In genomic region chr6:72362132-72363028, GRCm38 (mm10) we compare ENCODE assay signal across 8 mouse cellular contexts. TPM values are rescaled to one million over a fixed set of nuclear protein-coding genes. Genes with fewer than 3 reads are reported as not detected.
DNase-seq lines count a peak whose midpoint lies in the region; ATAC-seq and TF ChIP-seq lines count a peak whose summit lies in the region.

No protein-coding gene starts in this region.

- H3K4me2 ChIP-seq in hindbrain, postnatal 0 days (ENCODE audit: low read depth, low read length), result peak overlapping the region; percentile 96

- DNase-seq in ZHBTc4 (ENCODE audit: low read depth, low spot score), result peak; percentile 98
- DNase-seq in gastrocnemius, adult 2 months, result peak; percentile 96
- peak; percentile 98 for DNase-seq in hindbrain, postnatal 0 days (ENCODE audit: low spot score)
- DNase-seq in left cerebral cortex, adult 2 months (ENCODE audit: extremely low spot score in 1 of 2, low spot score in 2 of 2), result peak; percentile 92 to 95
- DNase-seq in right cerebral cortex, adult 2 months (ENCODE audit: low spot score in 2 of 2), result peak; percentile 96 to 98
- peak; percentile 93 for DNase-seq in urinary bladder, postnatal 14 days (ENCODE audit: low spot score)

- H3K9me3 ChIP-seq in hindbrain, postnatal 0 days (ENCODE audit: low read length), result no peaks in the 10 kb centered on the region

- H3K9ac ChIP-seq in hindbrain, postnatal 0 days (replicated peaks; ENCODE audit: low read length), result peak overlapping the region; percentile 70

- peak; percentile 95 for ATAC-seq in common myeloid progenitor, adult 5-6 weeks (replicated peaks; ENCODE audit: low read depth, poor library complexity, severe bottlenecking)
- peak; percentile 99 for ATAC-seq in hindbrain, postnatal 0 days
- peak; percentile 98 for ATAC-seq in megakaryocyte, adult 5-6 weeks (ENCODE audit: poor library complexity, severe bottlenecking)

- H3K4me1 ChIP-seq in hindbrain, postnatal 0 days (ENCODE audit: insufficient read depth, low read length), result peaks cover 9% of the 10 kb centered on the region

- peaks cover 13% of the 10 kb centered on the region for H3K36me3 ChIP-seq in hindbrain, postnatal 0 days (ENCODE audit: insufficient read depth, low read length)

- peak overlapping the region; percentile 86 for H3K4me3 ChIP-seq in gastrocnemius, adult 2 months
- peak overlapping the region; percentile 71 for H3K4me3 ChIP-seq in hindbrain, postnatal 0 days (ENCODE audit: low read length)
- peak overlapping the region; percentile 78 for H3K4me3 ChIP-seq in left cerebral cortex, adult 2 months

- peak overlapping the region; percentile 93 for H3K27ac ChIP-seq in gastrocnemius, adult 2 months
- H3K27ac ChIP-seq in hindbrain, postnatal 0 days, result peak overlapping the region; percentile 75
- peak overlapping the region; percentile 83 for H3K27ac ChIP-seq in left cerebral cortex, adult 2 months

- under 1% methylated on average over 42 of the region's 42 CpGs for WGBS in hindbrain, postnatal 0 days

- peak; percentile 57 for TF ChIP-seq CTCF in gastrocnemius, adult 2 months (IDR thresholded peaks at IDR 0.05)
- TF ChIP-seq CTCF in hindbrain, postnatal 0 days (IDR thresholded peaks at IDR 0.05; ENCODE audit: low read depth), result peak; percentile 56
- TF ChIP-seq CTCF in left cerebral cortex, adult 2 months (IDR thresholded peaks at IDR 0.05), result peak; percentile 44

- H3K27me3 ChIP-seq in hindbrain, postnatal 0 days (ENCODE audit: insufficient read depth, low read length), result no peaks in the 10 kb centered on the region

- intact Hi-C loops in gastrocnemius, adult 2 months (cut with DNase I), result loop anchor here (2.0 kb wide), 1 partner anchor 40 kb away; no protein-coding TSS in a partner anchor
- intact Hi-C loops in left cerebral cortex, adult 2 months (cut with DNase I), result loop anchor here (2.0 kb wide), 1 partner anchor 46 kb away; no protein-coding TSS in a partner anchor

RNA-seq across cellular contexts. Expression of gene Rnf181, which starts 4.4 kb away (rescaled TPM):
- total RNA-seq in common myeloid progenitor, adult 5-6 weeks (2017), result 30.2 and 44.7 TPM in 2 replicates
- 10 to 100 TPM; 24.9 to 26.6 TPM for total RNA-seq in gastrocnemius, adult 2 months (2021)
- 70.6 and 72.7 TPM in 2 replicates for total RNA-seq in hindbrain, postnatal 0 days (2014; rRNA removed)
- polyA plus RNA-seq in hindbrain, postnatal 0 days (2015; fragmentation: Nextera tagmentation; extraction: Ambion mirVana), result 128 and 134 TPM in 2 replicates
- 10 to 100 TPM; 75.7 to 75.9 TPM for total RNA-seq in left cerebral cortex, adult 2 months (2021)
- total RNA-seq in megakaryocyte, adult 5-6 weeks (2015), result 69.3 and 70.0 TPM in 2 replicates
- total RNA-seq in megakaryocyte, adult 5-6 weeks (2017), result 49.5 and 52.1 TPM in 2 replicates

RNA-seq across cellular contexts. Expression of gene Tmem150a, which starts 7.1 kb away (rescaled TPM):
- 1.2 TPM in 1 of 2 replicates, not detected in the other for total RNA-seq in common myeloid progenitor, adult 5-6 weeks (2017)
- total RNA-seq in gastrocnemius, adult 2 months (2021), result 10 to 100 TPM; 21.0 to 24.2 TPM
- total RNA-seq in hindbrain, postnatal 0 days (2014; rRNA removed), result 23.6 and 35.3 TPM in 2 replicates
- 12.2 and 15.3 TPM in 2 replicates for polyA plus RNA-seq in hindbrain, postnatal 0 days (2015; fragmentation: Nextera tagmentation; extraction: Ambion mirVana)
- total RNA-seq in left cerebral cortex, adult 2 months (2021), result 1 to 10 TPM; 8.0 to 9.7 TPM
- 0.20 and 2.3 TPM in 2 replicates for total RNA-seq in megakaryocyte, adult 5-6 weeks (2015)
- 0.26 and 0.45 TPM in 2 replicates for total RNA-seq in megakaryocyte, adult 5-6 weeks (2017)

RNA-seq across cellular contexts. Expression of gene 0610030E20Rik, which starts 15.3 kb away (rescaled TPM):
- total RNA-seq in common myeloid progenitor, adult 5-6 weeks (2017), result 25.2 and 25.8 TPM in 2 replicates
- 10 to 100 TPM; 10.1 to 11.7 TPM for total RNA-seq in gastrocnemius, adult 2 months (2021)
- 8.7 and 12.3 TPM in 2 replicates for total RNA-seq in hindbrain, postnatal 0 days (2014; rRNA removed)
- polyA plus RNA-seq in hindbrain, postnatal 0 days (2015; fragmentation: Nextera tagmentation; extraction: Ambion mirVana), result 15.2 and 15.9 TPM in 2 replicates
- 10 to 100 TPM; 17.3 to 17.7 TPM for total RNA-seq in left cerebral cortex, adult 2 months (2021)
- 34.0 and 40.5 TPM in 2 replicates for total RNA-seq in megakaryocyte, adult 5-6 weeks (2015)
- total RNA-seq in megakaryocyte, adult 5-6 weeks (2017), result 26.7 and 30.7 TPM in 2 replicates

RNA-seq across cellular contexts. Expression of gene Usp39, which starts 17.4 kb away (rescaled TPM):
- total RNA-seq in common myeloid progenitor, adult 5-6 weeks (2017), result 122 and 147 TPM in 2 replicates
- 10 to 100 TPM; 16.4 to 18.4 TPM for total RNA-seq in gastrocnemius, adult 2 months (2021)
- 59.3 and 64.6 TPM in 2 replicates for total RNA-seq in hindbrain, postnatal 0 days (2014; rRNA removed)
- polyA plus RNA-seq in hindbrain, postnatal 0 days (2015; fragmentation: Nextera tagmentation; extraction: Ambion mirVana), result 33.1 and 34.1 TPM in 2 replicates
- total RNA-seq in left cerebral cortex, adult 2 months (2021), result 10 to 100 TPM; 31.8 to 35.5 TPM
- total RNA-seq in megakaryocyte, adult 5-6 weeks (2015), result 36.8 and 42.1 TPM in 2 replicates
- 71.7 and 77.1 TPM in 2 replicates for total RNA-seq in megakaryocyte, adult 5-6 weeks (2017)

RNA-seq across cellular contexts. Expression of gene Vamp5, which starts 17.9 kb away (rescaled TPM):
- total RNA-seq in common myeloid progenitor, adult 5-6 weeks (2017), result 83.8 and 85.7 TPM in 2 replicates
- total RNA-seq in gastrocnemius, adult 2 months (2021), result 100 to 1,000 TPM in 1 of 2 experiments, 10 to 100 TPM in 1; 97.5 to 102 TPM
- 4.6 and 20.0 TPM in 2 replicates for total RNA-seq in hindbrain, postnatal 0 days (2014; rRNA removed)
- polyA plus RNA-seq in hindbrain, postnatal 0 days (2015; fragmentation: Nextera tagmentation; extraction: Ambion mirVana), result 11.9 and 12.9 TPM in 2 replicates
- 1 to 10 TPM; 6.3 to 6.8 TPM for total RNA-seq in left cerebral cortex, adult 2 months (2021)
- total RNA-seq in megakaryocyte, adult 5-6 weeks (2015), result 15.4 and 20.0 TPM in 2 replicates
- 6.5 and 12.4 TPM in 2 replicates for total RNA-seq in megakaryocyte, adult 5-6 weeks (2017)

Comparison
In these comparisons a context has a peak if more than half of its experiments do, and no peak if none do; other contexts are left out.
1. Peak in every context shown above with its lines: DNase-seq, ATAC-seq, H3K4me3 ChIP-seq and H3K27ac ChIP-seq.